Mouse (Mus musculus): Measurements from ENCODE around the gene Rbmx. TPM values are rescaled to one million over a fixed set of nuclear protein-coding genes. Genes with fewer than 3 reads are reported as not detected.
A peak's percentile ranks its signal among the peaks of the same experiment; 100 is the strongest.

The Rbmx gene
- 134 TPM in 2 replicates for polyA plus RNA-seq (2015; fragmentation: Nextera tagmentation; extraction: Ambion mirVana)

- H3K27me3 ChIP-seq = no peaks in the 10 kb centered on the region
- ATAC-seq (replicated peaks; ENCODE audit: low FRiP score) = peak; percentile 96
- H3K9me3 ChIP-seq (replicated peaks) = no peaks in the 10 kb centered on the region
- 20% methylated on average over 50 of the region's 50 CpGs for WGBS
- peak within 1 kb of the TSS; percentile 67 for H3K9ac ChIP-seq
- no peaks in the 10 kb centered on the region for H3K4me1 ChIP-seq
- peak within 1 kb of the TSS; percentile 49 for H3K4me2 ChIP-seq
- H3K36me3 ChIP-seq = peaks cover 24% of the 10 kb centered on the region
- peak within 1 kb of the TSS; percentile 60 for H3K4me3 ChIP-seq (replicated peaks)
- H3K27ac ChIP-seq = peak within 1 kb of the TSS; percentile 96
These were observed at the start of gene Rbmx for GRCm38 (mm10) chrX:57392367-57393246. Rbmx (minus strand) TSS chrX:57393036.

- Histone ChIP-seq H3K4me1 (no peaks in the 10 kb centered on the region), H3K36me3 (no peaks in the 10 kb centered on the region), H3K9ac (no peak overlapping the region), H3K4me3 (replicated peaks) (no peak overlapping the region), H3K4me2 (no peak overlapping the region), H3K9me3 (replicated peaks) (no peaks in the 10 kb centered on the region), H3K27me3 (no peaks in the 10 kb centered on the region), H3K27ac (no peak overlapping the region)
- 100% methylated on average over 2 of the region's 2 CpGs for WGBS
- ATAC-seq (replicated peaks; ENCODE audit: low FRiP score) = no peak
These were observed 41.1 kb upstream of the Rbmx start for GRCm38 (mm10) chrX:57433897-57434296.

- no peak for ATAC-seq (replicated peaks; ENCODE audit: low FRiP score)
- no peak overlapping the region for H3K4me3 ChIP-seq (replicated peaks)
- no peaks in the 10 kb centered on the region for H3K4me1 ChIP-seq
- 8% methylated on average over 2 of the region's 2 CpGs for WGBS
- no peak overlapping the region for H3K4me2 ChIP-seq
- no peak overlapping the region for H3K27ac ChIP-seq
- H3K27me3 ChIP-seq = no peaks in the 10 kb centered on the region
- H3K9ac ChIP-seq = no peak overlapping the region
- no peaks in the 10 kb centered on the region for H3K36me3 ChIP-seq
- H3K9me3 ChIP-seq (replicated peaks) = no peaks in the 10 kb centered on the region
These were observed 38.8 kb upstream of the Rbmx start for GRCm38 (mm10) chrX:57431610-57432009.

GRCm38 (mm10) chrX:57408769-57409168, 15.9 kb upstream of the Rbmx start, which contains the start of gene Gm364:
Gm364 (plus strand) TSS chrX:57409154.
- Histone ChIP-seq H3K27ac (no peak within 1 kb of the TSS), H3K36me3 (no peaks in the 10 kb centered on the region), H3K27me3 (no peaks in the 10 kb centered on the region), H3K4me2 (no peak within 1 kb of the TSS), H3K4me1 (no peaks in the 10 kb centered on the region), H3K9me3 (replicated peaks) (no peaks in the 10 kb centered on the region), H3K9ac (no peak within 1 kb of the TSS), H3K4me3 (replicated peaks) (no peak within 1 kb of the TSS)
- 87% methylated on average over 12 of the region's 12 CpGs for WGBS
- no peak for ATAC-seq (replicated peaks; ENCODE audit: low FRiP score)

- H3K4me3 ChIP-seq (replicated peaks) = no peak overlapping the region
- no peaks in the 10 kb centered on the region for H3K36me3 ChIP-seq
- no peak overlapping the region for H3K4me2 ChIP-seq
- no peaks in the 10 kb centered on the region for H3K27me3 ChIP-seq
- no peak overlapping the region for H3K9ac ChIP-seq
- H3K9me3 ChIP-seq (replicated peaks) = no peaks in the 10 kb centered on the region
- H3K27ac ChIP-seq = no peak overlapping the region
- ATAC-seq (replicated peaks; ENCODE audit: low FRiP score) = no peak
- no peaks in the 10 kb centered on the region for H3K4me1 ChIP-seq
These were observed 10.8 kb upstream of the Rbmx start for GRCm38 (mm10) chrX:57403651-57404050.

GRCm38 (mm10) chrX:57401388-57401787, 8.6 kb upstream of the Rbmx start:
- whole genome bisulfite sequencing = 77% methylated on average over 1 of the region's 1 CpGs
- Histone ChIP-seq H3K4me2 (no peak overlapping the region), H3K9me3 (replicated peaks) (no peaks in the 10 kb centered on the region), H3K9ac (no peak overlapping the region), H3K4me1 (no peaks in the 10 kb centered on the region), H3K36me3 (no peaks in the 10 kb centered on the region), H3K27ac (no peak overlapping the region), H3K27me3 (no peaks in the 10 kb centered on the region), H3K4me3 (replicated peaks) (no peak overlapping the region)
- ATAC-seq (replicated peaks; ENCODE audit: low FRiP score) = no peak

- H3K27ac ChIP-seq = no peak overlapping the region; the same call in 1 of the 2 replicates
- H3K4me1 ChIP-seq = no peaks in the 10 kb centered on the region
- WGBS = 26% methylated on average over 7 of the region's 7 CpGs
- H3K9ac ChIP-seq = no peak overlapping the region
- peaks cover 16% of the 10 kb centered on the region for H3K36me3 ChIP-seq
- H3K9me3 ChIP-seq (replicated peaks) = no peaks in the 10 kb centered on the region
- peak overlapping the region; percentile 60; the same call in 1 of the 2 replicates for H3K4me3 ChIP-seq (replicated peaks)
- H3K27me3 ChIP-seq = no peaks in the 10 kb centered on the region
- ATAC-seq (replicated peaks; ENCODE audit: low FRiP score) = peak; percentile 38; the same call in 1 of the 2 replicates
- H3K4me2 ChIP-seq = peak overlapping the region; percentile 47
These were observed 576 bp upstream of the Rbmx start for GRCm38 (mm10) chrX:57393412-57393811.

GRCm38 (mm10) chrX:57380915-57381314, 11.9 kb downstream of the Rbmx start:
- WGBS = 84% methylated on average over 5 of the region's 5 CpGs
- peaks cover 72% of the 10 kb centered on the region for H3K36me3 ChIP-seq
- no peak overlapping the region for H3K4me2 ChIP-seq

GRCm38 (mm10) chrX:57378579-57378978, 14.3 kb downstream of the Rbmx start:
- no peak overlapping the region for H3K4me3 ChIP-seq (replicated peaks)
- H3K9ac ChIP-seq = no peak overlapping the region
- peak; percentile 56; the same call in 1 of the 2 replicates for ATAC-seq (replicated peaks; ENCODE audit: low FRiP score)
- H3K27ac ChIP-seq = no peak overlapping the region
- 79% methylated on average over 3 of the region's 3 CpGs for WGBS
- no peaks in the 10 kb centered on the region for H3K27me3 ChIP-seq
- no peak overlapping the region for H3K4me2 ChIP-seq
- no peaks in the 10 kb centered on the region for H3K9me3 ChIP-seq (replicated peaks)
- H3K4me1 ChIP-seq = no peaks in the 10 kb centered on the region
- peaks cover 51% of the 10 kb centered on the region for H3K36me3 ChIP-seq

More at GRCm38 (mm10) chrX:57380915-57381314, 11.9 kb downstream of the Rbmx start:
- H3K27me3 ChIP-seq = no peaks in the 10 kb centered on the region
- H3K9me3 ChIP-seq (replicated peaks) = no peaks in the 10 kb centered on the region
- no peak overlapping the region for H3K4me3 ChIP-seq (replicated peaks)
- no peak overlapping the region for H3K27ac ChIP-seq
- H3K4me1 ChIP-seq = no peaks in the 10 kb centered on the region
- no peak overlapping the region for H3K9ac ChIP-seq
- no peak for ATAC-seq (replicated peaks; ENCODE audit: low FRiP score)

- H3K9me3 ChIP-seq (replicated peaks) = no peaks in the 10 kb centered on the region
- no peak overlapping the region for H3K27ac ChIP-seq
- no peak overlapping the region for H3K4me3 ChIP-seq (replicated peaks)
- 75% methylated on average over 3 of the region's 3 CpGs for WGBS
- H3K36me3 ChIP-seq = peaks cover 43% of the 10 kb centered on the region
- H3K4me2 ChIP-seq = no peak overlapping the region
- no peak for ATAC-seq (replicated peaks; ENCODE audit: low FRiP score)
- no peaks in the 10 kb centered on the region for H3K4me1 ChIP-seq
- no peaks in the 10 kb centered on the region for H3K27me3 ChIP-seq
- H3K9ac ChIP-seq = no peak overlapping the region
These were observed 15.7 kb downstream of the Rbmx start for GRCm38 (mm10) chrX:57377096-57377495.

- Histone ChIP-seq H3K36me3 (peaks cover 14% of the 10 kb centered on the region; the same call in 1 of the 2 replicates), H3K27me3 (no peaks in the 10 kb centered on the region), H3K4me3 (replicated peaks) (no peak overlapping the region), H3K4me1 (no peaks in the 10 kb centered on the region), H3K27ac (no peak overlapping the region), H3K4me2 (no peak overlapping the region), H3K9me3 (replicated peaks) (no peaks in the 10 kb centered on the region), H3K9ac (no peak overlapping the region)
- no peak for ATAC-seq (replicated peaks; ENCODE audit: low FRiP score)
- 85% methylated on average over 2 of the region's 2 CpGs for WGBS
These were observed 18.8 kb downstream of the Rbmx start for GRCm38 (mm10) chrX:57374029-57374428.

GRCm38 (mm10) chrX:57373543-57373942, 19.3 kb downstream of the Rbmx start:
- no peak overlapping the region for H3K4me3 ChIP-seq (replicated peaks)
- no peaks in the 10 kb centered on the region for H3K4me1 ChIP-seq
- peaks cover 11% of the 10 kb centered on the region; the same call in 1 of the 2 replicates for H3K36me3 ChIP-seq
- H3K27me3 ChIP-seq = no peaks in the 10 kb centered on the region
- WGBS = 61% methylated on average over 2 of the region's 2 CpGs
- no peak overlapping the region for H3K4me2 ChIP-seq
- no peaks in the 10 kb centered on the region for H3K9me3 ChIP-seq (replicated peaks)
- ATAC-seq (replicated peaks; ENCODE audit: low FRiP score) = 0 out of 2 replicates have a peak, but pooled peaks have one; percentile 46
- H3K9ac ChIP-seq = no peak overlapping the region
- H3K27ac ChIP-seq = no peak overlapping the region
